Mouse (Mus musculus) bone marrow macrophage, adult 2 months (primary cell): ENCODE data around the gene Mras.

Experiments
- CTCF ChIP-seq: IDR thresholded peaks from 2 replicates; pipeline ENCODE4 v1.5.1; 2012; ENCODE audit warnings: low read depth, mild to moderate bottlenecking, low read length, moderate library complexity
- POLR2A ChIP-seq: IDR thresholded peaks from 2 replicates; pipeline ENCODE4 v1.6.1; 2012; ENCODE audit warnings: mild to moderate bottlenecking, low read depth, low read length, borderline replicate concordance

GRCm38 (mm10) chr9:99394366-99394765 lies 42.8 kb downstream of the Mras start:
- TF ChIP-seq POLR2A, result no peak
- no peak for TF ChIP-seq CTCF
